Mouse (Mus musculus): ENCODE results near the gene Aym1. TPM values are rescaled to one million over a fixed set of nuclear protein-coding genes. Genes with fewer than 3 reads are reported as not detected.

Aym1 gene
- not detected for polyA plus RNA-seq (2015; fragmentation: Illumina TruSeq; extraction: RNeasy Lipid Tissue Mini Kit (QIAGEN cat#74804); ENCODE audit: insufficient read depth, low read depth, low replicate concordance)

GRCm38 (mm10) chr5:113357186-113357585 lies at the start of gene Aym1:
Gene Aym1 (plus strand): TSS chr5:113357294.

DNA sequence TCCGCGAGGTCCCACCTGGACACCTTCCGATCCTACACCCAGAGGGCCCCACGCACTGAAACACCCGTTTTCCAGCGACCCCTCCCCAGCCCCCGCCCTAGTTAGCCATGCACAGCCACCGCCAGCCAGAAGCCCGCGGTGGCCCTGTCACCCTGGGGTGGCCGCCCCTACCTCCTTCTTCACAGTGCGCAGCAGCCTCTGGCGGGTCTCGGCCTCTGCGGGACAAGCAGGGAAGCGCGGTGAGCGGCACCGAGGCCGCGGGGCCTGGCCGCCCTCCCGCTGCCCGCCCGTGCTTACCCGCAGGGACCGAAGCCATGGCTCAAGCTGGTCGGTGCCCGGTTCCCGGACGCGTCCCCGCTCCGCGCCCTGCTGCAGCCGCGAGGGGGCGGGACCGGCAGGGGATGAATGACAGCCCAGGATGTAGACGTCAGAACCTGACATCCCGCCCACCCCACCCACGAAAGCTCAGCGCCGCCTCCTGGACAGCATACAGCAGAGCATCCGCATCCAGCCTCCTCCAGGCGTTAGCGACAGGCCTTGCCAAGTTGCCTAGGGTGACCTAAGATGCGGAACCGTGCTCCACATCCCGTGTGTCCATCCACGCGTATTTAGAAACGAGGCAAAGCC lies 46.6 kb upstream of the Aym1 start, which contains the start of gene Sgsm1:
Gene Sgsm1, minus strand, starts transcription at position 410 of the 627 bp plus-strand sequence.

Other genes starting within 250 kb of the Aym1 start
- gene 2900026A02Rik, start 136.1 kb upstream of the Aym1 start, polyA plus RNA-seq (2015; fragmentation: Illumina TruSeq; extraction: RNeasy Lipid Tissue Mini Kit (QIAGEN cat#74804); ENCODE audit: insufficient read depth, low read depth, low replicate concordance) = 10.7 TPM
- not detected for gene Tmem211, start 130.4 kb upstream of the Aym1 start, polyA plus RNA-seq (2015; fragmentation: Illumina TruSeq; extraction: RNeasy Lipid Tissue Mini Kit (QIAGEN cat#74804); ENCODE audit: insufficient read depth, low read depth, low replicate concordance)
- 6.4 TPM for gene Sgsm1, start 46.5 kb upstream of the Aym1 start, polyA plus RNA-seq (2015; fragmentation: Illumina TruSeq; extraction: RNeasy Lipid Tissue Mini Kit (QIAGEN cat#74804); ENCODE audit: insufficient read depth, low read depth, low replicate concordance)
- gene Wscd2, start 133.0 kb downstream of the Aym1 start, polyA plus RNA-seq (2015; fragmentation: Illumina TruSeq; extraction: RNeasy Lipid Tissue Mini Kit (QIAGEN cat#74804); ENCODE audit: insufficient read depth, low read depth, low replicate concordance) = 0.42 TPM